ENCODE assay signal across 8 mouse cellular contexts in genomic region chr4:80765781-80766180, GRCm38 (mm10).
DNase-seq lines count a peak whose midpoint lies in the region; ATAC-seq and TF ChIP-seq lines count a peak whose summit lies in the region.

No protein-coding gene starts in this region.

- no peak overlapping the region for H3K4me2 ChIP-seq in embryonic facial prominence, embryonic 11.5 days (ENCODE audit: low read depth, low read length)
- no peak overlapping the region for H3K4me2 ChIP-seq in hindbrain, embryonic 14.5 days (replicated peaks)
- no peak overlapping the region for H3K4me2 ChIP-seq in midbrain, embryonic 12.5 days (replicated peaks)

- no peak overlapping the region for H3K4me3 ChIP-seq in gastrocnemius, adult 2 months
- no peak overlapping the region for H3K4me3 ChIP-seq in embryonic facial prominence, embryonic 11.5 days (ENCODE audit: low read depth, low read length)
- no peak overlapping the region for H3K4me3 ChIP-seq in hindbrain, embryonic 14.5 days (replicated peaks; ENCODE audit: low read length)
- no peak overlapping the region for H3K4me3 ChIP-seq in midbrain, embryonic 12.5 days

- no peaks in the 10 kb centered on the region for H3K36me3 ChIP-seq in embryonic facial prominence, embryonic 11.5 days (replicated peaks; ENCODE audit: control insufficient read depth, insufficient read depth, low read depth, low read length)
- no peaks in the 10 kb centered on the region for H3K36me3 ChIP-seq in hindbrain, embryonic 14.5 days (replicated peaks; ENCODE audit: control insufficient read depth, insufficient read depth)
- no peaks in the 10 kb centered on the region for H3K36me3 ChIP-seq in midbrain, embryonic 12.5 days

- H3K9ac ChIP-seq in embryonic facial prominence, embryonic 11.5 days (replicated peaks; ENCODE audit: low read length), result no peak overlapping the region
- H3K9ac ChIP-seq in hindbrain, embryonic 14.5 days, result no peak overlapping the region
- no peak overlapping the region for H3K9ac ChIP-seq in midbrain, embryonic 12.5 days (replicated peaks)

- H3K4me1 ChIP-seq in embryonic facial prominence, embryonic 11.5 days (ENCODE audit: control insufficient read depth, insufficient read depth, low read length), result no peaks in the 10 kb centered on the region
- no peaks in the 10 kb centered on the region for H3K4me1 ChIP-seq in hindbrain, embryonic 14.5 days (replicated peaks; ENCODE audit: control insufficient read depth, insufficient read depth, low read length)
- H3K4me1 ChIP-seq in midbrain, embryonic 12.5 days, result no peaks in the 10 kb centered on the region

- DNase-seq in gastrocnemius, adult 2 months, result no peak
- DNase-seq in gastrocnemius, postnatal 25 days, result no peak
- DNase-seq in adrenal gland, postnatal 10 days, result peak; percentile 74
- peak; percentile 87 for DNase-seq in embryonic facial prominence, embryonic 11.5 days (ENCODE audit: low spot score)
- DNase-seq in hindbrain, embryonic 14.5 days (ENCODE audit: low spot score), result peak; percentile 93
- DNase-seq in left cerebral cortex, adult 11 months (ENCODE audit: low spot score), result peak; percentile 62
- DNase-seq in yolk sac, embryonic 10.5 days (ENCODE audit: low spot score), result peak; percentile 32

- 0 out of 2 replicates have a peak, but pooled peaks have one; percentile 14 for ATAC-seq in embryonic facial prominence, embryonic 11.5 days (replicated peaks; ENCODE audit: insufficient number of reproducible peaks, low FRiP score, low TSS enrichment, low read depth)
- peak; percentile 69; the same call in 1 of the 2 replicates for ATAC-seq in hindbrain, embryonic 14.5 days (ENCODE audit: low FRiP score)
- ATAC-seq in midbrain, embryonic 12.5 days (ENCODE audit: low FRiP score, low read depth), result peak; percentile 82

- no peak overlapping the region for H3K27ac ChIP-seq in gastrocnemius, adult 2 months
- H3K27ac ChIP-seq in embryonic facial prominence, embryonic 11.5 days (replicated peaks; ENCODE audit: low read depth, low read length), result no peak overlapping the region
- H3K27ac ChIP-seq in hindbrain, embryonic 14.5 days, result no peak overlapping the region
- no peak overlapping the region for H3K27ac ChIP-seq in midbrain, embryonic 12.5 days (replicated peaks)

- intact Hi-C loops in gastrocnemius, adult 2 months (cut with DNase I), result no loop called here

- H3K9me3 ChIP-seq in embryonic facial prominence, embryonic 11.5 days (replicated peaks; ENCODE audit: control insufficient read depth, low read length), result no peaks in the 10 kb centered on the region
- H3K9me3 ChIP-seq in hindbrain, embryonic 14.5 days (ENCODE audit: control insufficient read depth, low read length), result no peaks in the 10 kb centered on the region
- H3K9me3 ChIP-seq in midbrain, embryonic 12.5 days, result no peaks in the 10 kb centered on the region

- WGBS in embryonic facial prominence, embryonic 11.5 days, result 42% methylated on average over 4 of the region's 4 CpGs
- 47% methylated on average over 4 of the region's 4 CpGs for WGBS in hindbrain, embryonic 14.5 days
- WGBS in midbrain, embryonic 12.5 days, result 42% methylated on average over 4 of the region's 4 CpGs

- no peaks in the 10 kb centered on the region for H3K27me3 ChIP-seq in embryonic facial prominence, embryonic 11.5 days (ENCODE audit: control insufficient read depth, insufficient read depth, low read length)
- H3K27me3 ChIP-seq in hindbrain, embryonic 14.5 days (ENCODE audit: control insufficient read depth, insufficient read depth, low read length), result no peaks in the 10 kb centered on the region
- no peaks in the 10 kb centered on the region for H3K27me3 ChIP-seq in midbrain, embryonic 12.5 days

- peak; percentile 63 for TF ChIP-seq CTCF in gastrocnemius, adult 2 months (IDR thresholded peaks at IDR 0.05)

Comparison
In these comparisons a context has a peak if more than half of its experiments do, and no peak if none do; other contexts are left out.
1. DNase-seq: peak in adrenal gland, postnatal 10 days (single experiment), embryonic facial prominence, embryonic 11.5 days (single experiment), hindbrain, embryonic 14.5 days (single experiment), left cerebral cortex, adult 11 months (single experiment) and yolk sac, embryonic 10.5 days (single experiment); none in gastrocnemius, adult 2 months (single experiment) and gastrocnemius, postnatal 25 days (single experiment).
2. ATAC-seq: peak in every context shown above with its lines; median percentile 82 in midbrain, embryonic 12.5 days; 69 in hindbrain, embryonic 14.5 days; 14 in embryonic facial prominence, embryonic 11.5 days.